Mouse (Mus musculus) myocyte (in vitro differentiated cells): ENCODE measurements around the gene BC049715.

ENCODE experiments used
- CEBPB ChIP-seq: IDR thresholded peaks from 2 replicates; pipeline ENCODE4 v1.6.1; 2011; ENCODE audit warnings: mild to moderate bottlenecking, moderate library complexity; ENCODE audit not compliant: poor library complexity, insufficient read depth, severe bottlenecking
- E2F4 ChIP-seq: IDR thresholded peaks from one replicate; pipeline ENCODE4 v1.6.1; 2011; ENCODE audit warnings: mild to moderate bottlenecking, control low read depth, moderate library complexity; ENCODE audit not compliant: insufficient read depth
- MAX ChIP-seq: IDR thresholded peaks from one replicate; pipeline ENCODE4 v1.6.1; 2011; ENCODE audit warnings: low read depth, mild to moderate bottlenecking, control low read depth
- POLR2A ChIP-seq: IDR thresholded peaks from one replicate; pipeline ENCODE4 v1.6.1; 2011; ENCODE audit warnings: low read depth, mild to moderate bottlenecking, control low read depth, moderate library complexity; ENCODE audit not compliant: insufficient read length
- REST ChIP-seq: IDR thresholded peaks from one replicate; pipeline ENCODE4 v1.6.1; 2011; ENCODE audit warnings: mild to moderate bottlenecking, control low read depth, moderate library complexity; ENCODE audit not compliant: insufficient read depth, insufficient read length
- USF1 ChIP-seq: IDR thresholded peaks from one replicate; pipeline ENCODE4 v1.6.1; 2011; ENCODE audit warnings: low read depth, mild to moderate bottlenecking, control low read depth, moderate library complexity

- no peak for TF ChIP-seq USF1
- no peak for TF ChIP-seq E2F4
- TF ChIP-seq POLR2A: no peak
- TF ChIP-seq MAX: no peak
- no peak for TF ChIP-seq REST
- TF ChIP-seq CEBPB: no peak
Observed at GRCm38 (mm10) chr6:136795110-136795509, 32.3 kb upstream of the BC049715 start.
